Mouse (Mus musculus) cortical plate, adult 2 months (tissue): ENCODE measurements around the gene Umodl1. TPM values are rescaled to one million over a fixed set of nuclear protein-coding genes. Genes with fewer than 3 reads are reported as not detected.

Source experiments
- H3K27ac ChIP-seq: fragments of 200-500 bp; 2 replicates; pipeline ENCODE4 v1.5.1; 2012; ENCODE audit warnings: low read length, control low read depth, inconsistent platforms; ENCODE audit not compliant: insufficient read depth
- H3K4me1 ChIP-seq: fragments of 200-500 bp; 2 replicates; pipeline ENCODE4 v1.6.1; 2011; ENCODE audit warnings: low read length; ENCODE audit not compliant: control insufficient read depth, insufficient read depth
- H3K4me3 ChIP-seq: fragments of 200-500 bp; 2 replicates; pipeline ENCODE4 v1.5.1; 2011; ENCODE audit warnings: mild to moderate bottlenecking, low read length, control low read depth; ENCODE audit not compliant: insufficient read depth
- CTCF ChIP-seq: fragments of 200-500 bp; IDR thresholded peaks from 2 replicates; pipeline ENCODE4 v1.5.1; 2011; ENCODE audit warnings: mild to moderate bottlenecking, control low read depth, low read length; ENCODE audit not compliant: insufficient read depth; ENCODE audit errors: extremely low read depth
- POLR2A ChIP-seq: fragments of 200-500 bp; IDR thresholded peaks from 2 replicates; pipeline ENCODE4 v1.6.1; 2011; ENCODE audit warnings: mild to moderate bottlenecking, low read length, control low read depth; ENCODE audit not compliant: insufficient read depth; ENCODE audit errors: extremely low read depth
- polyA plus RNA-seq: library from polyadenylated mRNA; depleted of rRNA; stranded (reverse); fragments of >200 nt; gene quantifications from 2 replicates; pipeline ENCODE4 v1.2.3, GENCODE M21; 2012

The Umodl1 gene
- polyA plus RNA-seq, 1 experiment, result 0.13 TPM

GRCm38 (mm10) chr17:31033251-31033650 lies 78.8 kb downstream of the Umodl1 start:
- Histone ChIP-seq H3K4me1 (peaks cover 13% of the 10 kb centered on the region), H3K4me3 (no peak overlapping the region), H3K27ac (peak overlapping the region; percentile 57; the same call in 1 of the 2 replicates)
- TF ChIP-seq POLR2A, result no peak

GRCm38 (mm10) chr17:31034165-31034564 lies 79.7 kb downstream of the Umodl1 start:
- TF ChIP-seq POLR2A (no peak), CTCF (no peak)

GRCm38 (mm10) chr17:31034674-31035356 lies 80.4 kb downstream of the Umodl1 start:
- TF ChIP-seq POLR2A (no peak), CTCF (no peak)
- H3K4me3 ChIP-seq, result no peak overlapping the region
- no peak overlapping the region for H3K27ac ChIP-seq
- H3K4me1 ChIP-seq, result peaks cover 7% of the 10 kb centered on the region; the same call in 1 of the 2 replicates

More at GRCm38 (mm10) chr17:31034165-31034564, 79.7 kb downstream of the Umodl1 start:
- H3K4me3 ChIP-seq, result no peak overlapping the region
- peaks cover 9% of the 10 kb centered on the region for H3K4me1 ChIP-seq
- no peak overlapping the region for H3K27ac ChIP-seq

GRCm38 (mm10) chr17:31036168-31036876 lies 81.9 kb downstream of the Umodl1 start:
- no peak overlapping the region for H3K4me3 ChIP-seq
- TF ChIP-seq POLR2A (peak; percentile 52; the same call in 1 of the 2 replicates), CTCF (no peak)
- peaks cover 7% of the 10 kb centered on the region; the same call in 1 of the 2 replicates for H3K4me1 ChIP-seq
- H3K27ac ChIP-seq, result peak overlapping the region; percentile 44

GRCm38 (mm10) chr17:31037331-31037730 lies 82.9 kb downstream of the Umodl1 start:
- Histone ChIP-seq H3K27ac (no peak overlapping the region), H3K4me1 (peaks cover 7% of the 10 kb centered on the region; the same call in 1 of the 2 replicates), H3K4me3 (no peak overlapping the region)
- TF ChIP-seq CTCF, result no peak

GRCm38 (mm10) chr17:31038381-31038780 lies 83.9 kb downstream of the Umodl1 start:
- no peak overlapping the region for H3K27ac ChIP-seq
- H3K4me3 ChIP-seq, result no peak overlapping the region
- peaks cover 7% of the 10 kb centered on the region; the same call in 1 of the 2 replicates for H3K4me1 ChIP-seq
- TF ChIP-seq POLR2A (no peak), CTCF (no peak)

- H3K4me3 ChIP-seq, result no peak overlapping the region
Observed at GRCm38 (mm10) chr17:31039626-31040025, 85.2 kb downstream of the Umodl1 start.

GRCm38 (mm10) chr17:31040421-31040820 lies 86.0 kb downstream of the Umodl1 start:
- H3K27ac ChIP-seq, result no peak overlapping the region
- TF ChIP-seq CTCF, result no peak
- TF ChIP-seq POLR2A, result no peak
- H3K4me3 ChIP-seq, result no peak overlapping the region
- H3K4me1 ChIP-seq, result 0 out of 2 replicates have a peak, but pooled peaks cover 1% of the 10 kb centered on the region

More at GRCm38 (mm10) chr17:31039626-31040025, 85.2 kb downstream of the Umodl1 start:
- Histone ChIP-seq H3K27ac (no peak overlapping the region), H3K4me1 (peaks cover 5% of the 10 kb centered on the region; the same call in 1 of the 2 replicates)
- TF ChIP-seq CTCF, result no peak
- TF ChIP-seq POLR2A, result no peak

GRCm38 (mm10) chr17:31042751-31043150 lies 88.3 kb downstream of the Umodl1 start:
- Histone ChIP-seq H3K4me3 (no peak overlapping the region), H3K4me1 (no peaks in the 10 kb centered on the region), H3K27ac (no peak overlapping the region)
- TF ChIP-seq CTCF, result no peak
- TF ChIP-seq POLR2A, result no peak
